Mouse (Mus musculus) hindbrain, embryonic 14.5 days (tissue): Measurements from ENCODE around the gene Pbx1. TPM values are rescaled to one million over a fixed set of nuclear protein-coding genes. Genes with fewer than 3 reads are reported as not detected.

Source experiments
- ATAC-seq: fragments of 200-750 bp; cut with Nextera tagmentation; 2 replicates; pipeline ENCODE4 v1.8.0; 2017; ENCODE audit warnings: moderate number of reproducible peaks, mild to moderate bottlenecking, moderate TSS enrichment, moderate library complexity; ENCODE audit not compliant: low FRiP score
- DNase-seq: peaks from one replicate; pipeline ENCODE4 v3.0.0-alpha.2; 2015; ENCODE audit warnings: low spot score
- H3K27ac ChIP-seq: fragments of 300-500 bp; sonication (generic); 2 replicates; pipeline ENCODE4 v1.5.1; 2014; ENCODE audit warnings: mild to moderate bottlenecking, moderate library complexity
- H3K27me3 ChIP-seq: fragments of 300-500 bp; sonication (generic); 2 replicates; pipeline ENCODE4 v1.6.1; 2014; ENCODE audit warnings: mild to moderate bottlenecking, low read length, mixed read lengths; ENCODE audit not compliant: control insufficient read depth, insufficient read depth
- H3K36me3 ChIP-seq: fragments of 300-500 bp; sonication (generic); replicated peaks from 2 replicates; pipeline ENCODE4 v1.6.1; 2014; ENCODE audit not compliant: control insufficient read depth, insufficient read depth
- H3K4me1 ChIP-seq: fragments of 300-500 bp; sonication (generic); replicated peaks from 2 replicates; pipeline ENCODE4 v1.6.1; 2014; ENCODE audit warnings: antibody characterized with exemption, low read length, mixed read lengths; ENCODE audit not compliant: control insufficient read depth, insufficient read depth
- H3K4me2 ChIP-seq: fragments of 300-500 bp; sonication (generic); replicated peaks from 2 replicates; pipeline ENCODE4 v1.6.1; 2014; ENCODE audit warnings: mild to moderate bottlenecking, moderate library complexity
- H3K4me3 ChIP-seq: fragments of 300-500 bp; sonication (generic); replicated peaks from 2 replicates; pipeline ENCODE4 v1.5.1; 2014; ENCODE audit warnings: mild to moderate bottlenecking, low read length
- H3K9ac ChIP-seq: fragments of 300-500 bp; sonication (generic); 2 replicates; pipeline ENCODE4 v1.6.1; 2014
- H3K9me3 ChIP-seq: fragments of 300-500 bp; sonication (generic); 2 replicates; pipeline ENCODE4 v1.6.1; 2016; ENCODE audit warnings: low read length; ENCODE audit not compliant: control insufficient read depth
- WGBS: fragments of 180-500 bp; shearing (Covaris S2); extraction: QIAGEN DNeasy Blood & Tissue Kit; methylation state at CpG from one replicate; pipeline ENCODE4 v1.1.7; 2014; 5-methylcytosine and 5-hydroxymethylcytosine counted together
- polyA plus RNA-seq: library from polyadenylated mRNA; unstranded; fragments of >200 nt; fragmentation: Nextera tagmentation; extraction: Ambion mirVana; gene quantifications from 2 replicates; pipeline ENCODE4 v1.2.1, GENCODE M21; 2014

Pbx1 gene
- polyA plus RNA-seq, 1 experiment from 2014 or later = 46.3 TPM

DNA sequence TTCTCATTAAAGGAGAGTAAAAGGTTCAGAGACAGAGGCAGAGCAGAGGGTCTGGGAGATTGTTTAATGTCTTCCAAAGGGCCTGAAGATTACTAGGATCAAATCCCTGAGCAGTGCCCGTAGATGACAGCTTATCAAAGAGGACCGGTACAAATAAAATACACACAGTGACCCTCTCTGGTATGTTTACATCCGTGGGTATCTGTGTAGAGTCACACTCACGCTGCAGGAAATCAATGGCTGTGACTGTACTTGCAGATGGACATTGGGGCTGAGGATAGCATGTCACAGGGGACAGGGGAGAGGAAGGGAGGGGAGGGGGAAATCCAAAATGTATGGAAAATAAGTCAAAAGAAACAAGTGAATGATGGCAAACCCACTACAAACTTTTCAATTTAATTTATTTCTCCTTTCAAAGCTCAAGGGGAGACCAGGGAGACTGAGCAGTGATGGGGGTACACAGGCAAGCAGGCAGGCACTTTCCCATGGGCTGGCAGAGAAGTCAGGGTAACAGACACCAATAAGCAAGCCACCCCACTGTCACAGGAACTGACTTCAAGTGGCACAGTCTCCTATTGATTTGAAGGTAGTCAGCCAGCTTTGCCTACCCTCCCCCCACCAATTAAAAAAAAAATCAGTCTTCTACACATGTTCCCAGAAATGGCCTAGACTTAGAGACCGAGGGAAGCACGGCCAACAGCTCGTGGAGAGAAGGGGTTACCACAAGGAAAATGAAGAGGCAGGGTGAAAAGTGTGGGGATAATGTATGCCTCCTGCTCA, 107.6 kb downstream of the Pbx1 start:
- H3K9ac ChIP-seq = no peak overlapping the region
- H3K4me2 ChIP-seq = no peak overlapping the region
- H3K27me3 ChIP-seq = no peaks in the 10 kb centered on the region
- 41% methylated on average over 7 of the region's 7 CpGs for WGBS
- no peak overlapping the region for H3K4me3 ChIP-seq
- no peaks in the 10 kb centered on the region for H3K36me3 ChIP-seq
- no peak for DNase-seq
- H3K27ac ChIP-seq = peak overlapping the region; percentile 54
- no peaks in the 10 kb centered on the region for H3K9me3 ChIP-seq
- peaks cover 63% of the 10 kb centered on the region for H3K4me1 ChIP-seq
- ATAC-seq = no peak

DNA sequence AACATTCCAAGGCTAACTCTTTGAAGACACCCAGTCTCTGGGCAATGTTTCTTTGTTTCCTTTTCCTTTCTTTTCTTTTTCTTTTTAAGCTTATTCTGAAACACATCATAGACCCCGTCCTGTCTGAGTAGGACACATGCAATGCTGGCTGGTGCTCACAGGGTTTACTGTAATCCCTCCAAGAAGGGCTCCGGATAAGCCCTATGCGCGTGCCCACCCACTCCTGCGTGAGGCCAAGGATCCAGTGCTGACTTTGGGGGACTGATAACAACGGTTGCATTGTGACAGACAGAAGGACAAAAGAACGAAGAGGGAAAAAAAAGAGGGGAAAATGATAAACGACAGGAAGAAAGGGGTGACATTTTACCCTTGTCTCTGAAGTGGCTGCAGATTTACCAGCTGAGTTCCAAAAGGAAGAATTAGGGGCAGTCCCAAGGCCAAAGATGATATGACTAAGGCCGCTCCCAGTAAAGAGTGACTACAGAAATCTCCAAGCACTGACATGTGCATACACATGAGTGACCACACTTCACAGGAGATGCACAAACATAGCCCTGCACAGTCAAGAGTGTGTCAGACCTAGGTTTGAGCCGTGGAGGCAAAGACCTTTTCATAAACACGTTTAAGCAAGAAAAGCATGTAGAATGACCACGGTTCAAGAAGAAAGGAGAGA, 108.5 kb downstream of the Pbx1 start:
- WGBS = 58% methylated on average over 12 of the region's 12 CpGs
- no peaks in the 10 kb centered on the region for H3K9me3 ChIP-seq
- H3K9ac ChIP-seq = no peak overlapping the region
- H3K27ac ChIP-seq = peak overlapping the region; percentile 43
- ATAC-seq = no peak
- peaks cover 65% of the 10 kb centered on the region for H3K4me1 ChIP-seq
- H3K4me3 ChIP-seq = no peak overlapping the region
- no peak overlapping the region for H3K4me2 ChIP-seq
- no peaks in the 10 kb centered on the region for H3K36me3 ChIP-seq
- DNase-seq = no peak
- no peaks in the 10 kb centered on the region for H3K27me3 ChIP-seq

DNA sequence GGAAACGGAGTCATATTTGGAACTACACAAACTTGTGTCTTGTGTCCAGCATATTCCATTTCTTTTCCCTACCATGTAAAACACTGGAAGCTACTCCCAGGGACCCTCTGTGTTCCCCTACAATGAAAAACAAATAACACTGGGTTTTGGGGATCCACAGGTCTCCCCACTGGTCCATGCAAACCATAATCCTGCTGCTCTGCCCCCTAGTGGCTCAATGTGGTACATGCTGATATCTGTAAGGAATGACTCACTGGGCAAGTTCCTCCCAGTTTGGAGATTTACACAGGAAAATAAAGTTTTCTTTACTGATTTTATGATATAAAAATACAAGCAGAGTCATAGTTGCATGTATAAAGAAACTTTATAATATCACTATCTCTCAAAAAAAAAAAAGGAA, 109.2 kb downstream of the Pbx1 start:
- Histone ChIP-seq H3K27me3 (no peaks in the 10 kb centered on the region), H3K4me1 (peaks cover 63% of the 10 kb centered on the region), H3K4me2 (no peak overlapping the region), H3K36me3 (no peaks in the 10 kb centered on the region), H3K9ac (no peak overlapping the region), H3K9me3 (no peaks in the 10 kb centered on the region), H3K4me3 (no peak overlapping the region), H3K27ac (no peak overlapping the region)
- 100% methylated on average over 1 of the region's 1 CpGs for WGBS
- no peak for DNase-seq
- ATAC-seq = no peak

DNA sequence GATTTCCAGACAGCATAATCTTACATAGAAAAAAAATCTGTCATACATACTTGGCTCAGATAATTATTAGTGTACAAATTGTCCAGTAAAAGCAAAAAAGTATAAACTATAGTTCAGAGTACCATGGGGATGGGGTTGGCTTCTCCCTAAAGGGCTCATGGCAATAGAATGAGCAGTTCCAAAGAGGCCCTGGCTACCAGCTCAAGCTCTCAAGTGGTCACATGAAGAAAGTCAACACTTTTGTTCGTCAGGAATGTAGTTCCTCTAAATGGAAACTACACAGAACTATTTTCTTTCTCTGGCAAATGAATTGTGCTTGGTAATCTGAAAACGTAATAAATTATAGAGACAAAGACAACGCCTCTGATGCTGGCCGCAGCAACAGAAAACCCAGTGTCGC, 112.4 kb downstream of the Pbx1 start:
- peaks cover 31% of the 10 kb centered on the region for H3K4me1 ChIP-seq
- no peak overlapping the region for H3K4me2 ChIP-seq
- no peaks in the 10 kb centered on the region for H3K36me3 ChIP-seq
- no peak overlapping the region for H3K9ac ChIP-seq
- DNase-seq = no peak
- WGBS = 77% methylated on average over 5 of the region's 5 CpGs
- no peak overlapping the region for H3K4me3 ChIP-seq
- ATAC-seq = no peak
- no peaks in the 10 kb centered on the region for H3K27me3 ChIP-seq
- no peak overlapping the region for H3K27ac ChIP-seq
- no peaks in the 10 kb centered on the region for H3K9me3 ChIP-seq

DNA sequence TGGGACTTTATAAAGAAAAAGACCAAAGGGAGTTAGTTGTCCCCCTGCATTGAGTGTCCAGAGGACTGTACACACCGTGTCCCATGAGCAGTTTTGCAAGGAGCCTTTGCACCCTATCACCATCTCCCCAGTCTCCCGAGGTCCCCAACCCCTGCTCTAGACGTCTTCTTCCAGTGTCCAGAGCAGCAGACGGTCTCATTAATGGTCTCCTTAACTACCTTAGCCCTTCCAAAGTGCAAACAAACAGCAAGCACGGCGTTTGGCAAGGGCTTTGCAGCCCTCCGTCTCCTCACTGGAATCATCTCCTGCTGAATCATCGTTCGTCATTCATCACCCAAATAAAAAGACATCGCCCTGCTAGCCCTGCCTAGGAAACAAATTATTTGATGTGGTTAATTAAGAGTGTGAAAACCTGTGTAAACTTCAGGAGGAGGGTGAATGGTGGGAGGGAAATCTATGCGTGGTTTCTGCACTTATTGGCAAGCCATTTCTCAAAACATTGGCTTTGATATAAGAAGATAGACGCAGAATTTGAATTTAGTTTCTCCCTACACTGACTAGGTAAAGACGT, 113.1 kb downstream of the Pbx1 start:
- Histone ChIP-seq H3K9ac (no peak overlapping the region), H3K4me3 (no peak overlapping the region), H3K9me3 (no peaks in the 10 kb centered on the region), H3K27me3 (no peaks in the 10 kb centered on the region), H3K4me1 (peaks cover 24% of the 10 kb centered on the region), H3K27ac (no peak overlapping the region), H3K4me2 (no peak overlapping the region), H3K36me3 (no peaks in the 10 kb centered on the region)
- WGBS = 49% methylated on average over 13 of the region's 13 CpGs
- ATAC-seq (no peak), DNase-seq (no peak)

DNA sequence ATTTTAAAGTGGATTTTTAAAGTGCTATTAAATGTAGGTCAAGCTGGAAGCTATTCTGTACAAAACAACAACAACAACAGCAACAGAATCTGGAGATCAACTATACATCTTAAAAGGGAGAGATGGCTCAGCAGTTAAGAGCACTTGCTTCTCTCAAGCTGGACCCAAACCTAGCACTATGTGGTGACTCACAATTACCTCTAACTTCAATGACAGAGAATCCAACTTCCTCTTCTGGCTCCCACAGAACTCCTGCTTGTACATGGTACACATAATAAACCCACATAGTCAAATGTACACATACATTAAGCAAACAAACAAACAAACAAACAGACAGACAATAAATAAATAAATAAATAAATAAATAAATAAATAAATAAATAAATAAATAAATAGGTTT, 118.3 kb downstream of the Pbx1 start:
- H3K27ac ChIP-seq = no peak overlapping the region
- H3K27me3 ChIP-seq = no peaks in the 10 kb centered on the region
- H3K9ac ChIP-seq = no peak overlapping the region
- H3K4me3 ChIP-seq = no peak overlapping the region
- peaks cover 19% of the 10 kb centered on the region for H3K4me1 ChIP-seq
- no peaks in the 10 kb centered on the region for H3K9me3 ChIP-seq
- H3K36me3 ChIP-seq = no peaks in the 10 kb centered on the region
- no peak overlapping the region for H3K4me2 ChIP-seq
- no peak for DNase-seq
- no peak for ATAC-seq

DNA sequence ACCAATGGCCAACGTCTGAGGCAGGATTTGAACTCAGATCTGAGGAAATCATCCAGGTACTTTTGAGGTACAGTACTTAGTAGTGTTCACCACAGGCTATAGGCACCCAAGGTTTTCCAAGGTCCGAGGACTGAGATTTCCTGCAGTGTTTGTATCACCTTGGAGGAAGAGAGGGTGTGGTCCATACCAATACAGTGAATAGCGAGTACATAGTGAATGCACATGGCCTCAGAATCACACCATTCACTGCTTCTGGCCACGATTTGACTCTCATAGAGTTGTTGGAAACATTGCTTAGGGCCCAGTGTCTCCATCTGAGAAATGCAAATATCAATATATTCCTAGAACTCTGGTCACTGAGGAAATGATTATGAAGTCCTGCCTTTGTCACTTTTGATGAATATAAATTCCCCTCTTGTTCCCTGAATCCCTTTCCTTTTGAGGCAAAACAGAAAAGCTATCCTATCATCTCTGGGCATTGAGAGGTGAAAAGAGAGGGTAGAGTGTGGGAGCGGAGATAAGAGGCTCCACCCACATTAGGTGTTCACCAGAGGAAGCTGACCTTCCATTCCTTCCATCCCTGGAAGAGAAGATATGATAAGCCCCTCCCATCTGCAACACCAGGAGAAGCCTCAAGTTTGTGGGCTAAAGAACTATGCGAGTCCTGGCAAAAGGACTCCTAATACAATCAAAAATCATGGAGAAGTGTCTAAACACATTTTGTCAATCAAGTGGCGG, 119.2 kb downstream of the Pbx1 start:
- Histone ChIP-seq H3K27me3 (no peaks in the 10 kb centered on the region), H3K9ac (no peak overlapping the region), H3K4me3 (no peak overlapping the region), H3K4me2 (no peak overlapping the region), H3K27ac (no peak overlapping the region), H3K36me3 (no peaks in the 10 kb centered on the region), H3K4me1 (peaks cover 21% of the 10 kb centered on the region), H3K9me3 (no peaks in the 10 kb centered on the region)
- 90% methylated on average over 7 of the region's 7 CpGs for WGBS
- ATAC-seq (no peak), DNase-seq (no peak)

DNA sequence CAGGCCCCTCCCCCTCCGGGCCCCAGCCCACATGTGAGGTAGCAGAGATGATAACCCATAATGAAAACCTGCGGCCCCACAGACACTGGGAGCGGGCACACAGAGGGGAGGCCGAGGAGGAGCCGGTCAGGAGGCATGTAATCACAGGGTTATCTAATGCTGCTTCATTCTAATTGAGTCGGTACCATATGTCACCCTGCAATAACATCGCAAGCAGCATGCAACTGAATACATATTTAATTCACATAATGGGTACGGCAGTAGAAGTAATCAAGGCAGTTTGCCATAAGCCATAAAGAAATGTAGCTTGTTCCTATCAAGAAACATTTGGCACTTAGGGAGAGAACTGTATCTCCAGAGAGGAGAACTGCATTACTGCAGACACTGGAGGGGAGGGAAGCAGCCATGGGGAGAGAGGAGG, 123.0 kb downstream of the Pbx1 start:
- peak; percentile 54 for ATAC-seq
- Histone ChIP-seq H3K9ac (no peak overlapping the region), H3K36me3 (no peaks in the 10 kb centered on the region), H3K4me1 (peaks cover 28% of the 10 kb centered on the region), H3K27me3 (no peaks in the 10 kb centered on the region), H3K4me3 (no peak overlapping the region), H3K9me3 (no peaks in the 10 kb centered on the region), H3K27ac (peak overlapping the region; percentile 55), H3K4me2 (no peak overlapping the region)
- DNase-seq = no peak
- WGBS = 30% methylated on average over 8 of the region's 8 CpGs
